Mouse (Mus musculus) thymus, adult 18-20 months (tissue): ENCODE data around the gene Spa17.

Experiments used
- DNase-seq, 2 experiments: peaks; one replicate each; pipeline ENCODE4 v3.0.0; 2022; ENCODE audit warnings: mixed read lengths in 2 of 2

Gene Spa17

DNA sequence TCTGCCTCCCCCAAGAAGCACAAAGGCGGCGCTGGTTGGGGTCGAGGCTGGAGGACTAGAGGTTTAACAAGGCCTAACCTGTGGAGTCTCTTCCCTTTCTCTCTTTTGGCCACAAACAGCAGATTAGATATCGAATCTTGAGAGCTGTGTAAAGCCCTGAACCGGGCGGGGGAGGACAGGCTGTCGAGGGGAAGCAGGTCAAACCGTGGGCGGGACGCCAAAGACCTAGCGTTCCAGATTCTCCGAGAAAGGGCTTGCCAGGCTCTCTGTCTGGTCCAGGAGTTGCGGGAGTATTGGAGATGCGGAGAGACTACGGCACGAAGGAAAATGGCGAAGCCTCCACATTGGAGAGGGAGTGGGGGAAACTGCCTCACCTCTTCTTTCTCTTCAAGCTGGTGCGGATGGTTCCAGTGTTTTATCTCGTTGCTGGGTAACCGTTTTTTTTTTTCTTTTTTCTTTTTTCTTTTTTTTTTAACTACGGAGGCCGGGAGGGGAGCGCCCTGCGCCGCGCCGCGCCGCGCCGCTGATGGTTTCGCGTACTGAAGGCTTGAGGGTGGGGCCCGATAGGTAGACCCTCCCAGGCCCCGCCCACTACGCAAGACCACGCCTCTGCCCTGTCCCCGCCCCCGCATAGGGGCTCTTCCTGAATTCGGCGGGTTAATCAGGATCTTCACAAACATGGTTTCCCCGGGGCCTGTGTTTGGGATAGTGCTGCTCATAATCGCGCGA, at the start of gene Spa17:
Spa17 (minus strand) TSS at position 541 of the 729 bp plus-strand sequence.
- peak; percentile 80 to 86 for DNase-seq

DNA sequence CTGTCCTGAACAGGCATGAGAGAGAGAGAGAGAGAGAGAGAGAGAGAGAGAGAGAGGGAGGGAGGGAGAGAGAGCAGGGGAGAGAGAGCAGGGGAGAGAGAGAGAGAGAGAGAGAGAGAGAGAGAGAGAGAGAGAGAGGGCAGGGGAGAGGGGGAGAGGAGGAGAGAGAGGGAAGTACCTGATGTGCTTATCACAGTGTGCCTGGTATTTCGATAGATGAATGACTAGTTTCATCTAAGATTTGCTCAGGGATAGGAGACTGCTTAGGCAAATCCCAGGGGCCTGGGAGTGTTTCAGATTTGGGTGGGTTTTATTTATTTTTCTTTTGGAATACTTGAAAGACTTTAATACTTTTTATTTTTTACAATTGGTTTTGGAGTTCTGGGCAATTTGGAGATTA, 49.7 kb upstream of the Spa17 start:
- no peak for DNase-seq

DNA sequence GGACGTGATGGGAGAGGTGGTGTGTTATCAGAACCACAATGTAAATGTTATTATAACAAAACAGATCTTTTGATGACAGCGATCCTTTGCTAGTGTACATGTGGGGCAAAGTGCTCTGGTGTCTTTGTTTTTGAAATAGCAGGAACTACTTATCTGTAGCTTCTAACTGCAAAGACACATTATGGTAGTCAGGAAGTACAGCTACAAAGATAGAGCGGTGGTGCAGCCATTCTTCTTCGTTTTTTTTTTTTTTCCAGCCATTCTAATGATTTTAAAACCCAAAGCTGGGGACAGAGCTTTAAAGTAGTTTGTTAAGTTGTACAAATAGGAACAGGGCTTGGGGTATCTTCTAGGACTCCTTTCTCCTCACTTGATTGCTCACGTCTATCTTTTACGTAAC, 45.9 kb upstream of the Spa17 start:
- DNase-seq: no peak

DNA sequence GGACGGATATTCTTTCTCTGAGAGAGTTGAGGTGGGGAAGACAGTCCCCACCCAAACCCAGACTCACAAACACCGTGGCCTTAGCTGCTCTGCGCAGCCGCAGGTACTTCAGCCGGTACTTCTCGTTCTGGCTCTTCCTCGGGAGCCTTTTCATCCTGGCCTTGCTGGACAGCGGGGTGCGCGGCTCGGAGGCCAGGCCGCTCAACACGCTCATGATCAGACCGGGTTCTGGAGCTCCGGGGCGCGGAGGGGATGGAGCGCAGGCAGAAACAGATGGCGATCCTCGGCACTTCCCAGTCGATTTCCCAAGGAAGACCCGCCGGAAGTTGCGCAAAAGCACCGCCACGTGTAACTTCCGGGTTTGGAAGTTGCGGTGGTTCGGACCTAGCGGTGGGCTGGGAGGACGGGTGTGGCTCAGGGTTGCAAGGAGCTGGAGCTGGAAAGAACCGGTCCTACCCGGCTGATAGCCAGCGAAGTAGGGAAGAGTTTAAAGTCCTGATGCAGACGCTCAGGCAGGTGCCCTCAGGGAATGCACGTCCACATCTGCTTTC, 43.5 kb upstream of the Spa17 start, which contains the start of gene Tbrg1:
Tbrg1 (minus strand) TSS at position 382 of the 551 bp plus-strand sequence.
- peak; percentile 46 to 62 for DNase-seq

DNA sequence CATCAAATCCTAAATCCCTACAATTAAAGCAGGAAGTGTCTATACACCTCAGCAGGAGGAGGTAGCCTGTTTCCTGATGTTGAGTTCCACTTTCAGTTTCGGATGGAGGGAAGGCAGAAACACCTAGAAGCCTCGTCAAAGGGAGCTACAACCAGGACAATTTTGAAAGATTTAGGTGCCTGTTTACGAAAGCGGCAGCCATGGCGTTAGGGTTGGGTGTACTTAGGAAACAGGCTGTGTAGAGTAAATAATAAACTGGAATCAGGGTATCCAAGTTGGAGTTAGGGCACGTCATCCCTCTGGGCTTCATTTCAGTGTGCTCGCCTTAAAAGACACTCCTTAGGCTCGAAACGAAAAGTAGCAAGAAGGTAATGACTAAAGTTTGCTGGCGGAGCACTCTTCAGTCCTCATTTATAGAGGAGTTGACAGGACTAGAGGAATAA, 42.9 kb upstream of the Spa17 start:
- DNase-seq: peak in 1 of 2 experiments; percentile 15

DNA sequence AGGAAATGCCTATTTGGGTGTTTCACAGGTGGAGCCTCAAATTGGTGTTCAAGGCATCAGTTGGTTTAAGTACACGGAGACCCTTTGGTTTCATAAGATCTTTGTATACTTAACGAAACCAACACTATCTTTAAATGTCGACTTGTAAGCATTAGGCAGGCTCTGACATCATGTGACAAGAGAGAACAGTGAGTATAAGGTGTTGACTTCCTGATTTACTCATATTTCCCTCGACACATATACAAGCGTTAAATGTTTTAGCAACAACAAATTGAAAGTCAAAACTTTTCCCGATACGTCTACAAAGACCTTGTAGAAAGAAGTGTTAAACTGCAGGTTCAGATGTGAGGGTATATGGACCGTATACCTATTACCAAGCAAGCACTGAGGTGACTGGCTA, 42.4 kb upstream of the Spa17 start:
- DNase-seq: no peak

DNA sequence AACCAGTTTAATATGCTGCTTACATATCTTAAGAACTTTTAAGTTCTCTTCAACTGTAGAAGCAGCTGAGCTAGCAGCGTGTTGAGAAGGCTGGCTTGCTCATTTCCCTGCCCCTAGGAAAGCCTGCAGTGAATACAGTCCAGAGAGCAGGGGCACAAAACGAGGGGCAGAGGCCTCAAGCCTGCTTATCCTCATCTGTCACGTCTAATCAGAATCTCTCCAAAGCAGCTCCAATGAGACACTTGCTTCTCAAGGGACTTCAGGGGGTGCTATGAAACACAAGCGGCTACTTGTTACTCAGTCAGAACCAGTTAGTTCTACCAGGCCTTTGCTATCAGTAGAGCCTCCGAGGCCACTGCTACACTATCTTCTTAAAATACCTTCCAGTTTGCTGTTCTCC, 40.3 kb upstream of the Spa17 start:
- DNase-seq: no peak

DNA sequence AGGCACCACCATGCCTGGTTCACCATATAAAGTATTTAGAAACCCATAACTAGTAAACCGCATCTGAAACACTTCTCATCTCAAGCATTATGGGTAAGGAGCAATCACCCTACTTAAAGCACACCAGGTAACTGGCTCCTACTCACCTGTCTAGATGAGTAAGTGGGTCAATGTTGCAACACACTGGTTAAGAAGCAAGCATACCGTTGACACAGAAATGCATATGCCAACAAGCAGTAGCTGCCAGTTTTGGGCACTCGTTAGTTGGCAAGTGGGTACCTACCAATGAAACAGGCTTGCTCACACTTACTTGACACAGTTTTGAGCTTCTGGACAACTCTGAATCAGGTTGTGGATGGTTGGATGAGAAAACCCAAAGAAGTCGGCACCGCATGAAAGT, 37.1 kb upstream of the Spa17 start:
- DNase-seq: no peak

DNA sequence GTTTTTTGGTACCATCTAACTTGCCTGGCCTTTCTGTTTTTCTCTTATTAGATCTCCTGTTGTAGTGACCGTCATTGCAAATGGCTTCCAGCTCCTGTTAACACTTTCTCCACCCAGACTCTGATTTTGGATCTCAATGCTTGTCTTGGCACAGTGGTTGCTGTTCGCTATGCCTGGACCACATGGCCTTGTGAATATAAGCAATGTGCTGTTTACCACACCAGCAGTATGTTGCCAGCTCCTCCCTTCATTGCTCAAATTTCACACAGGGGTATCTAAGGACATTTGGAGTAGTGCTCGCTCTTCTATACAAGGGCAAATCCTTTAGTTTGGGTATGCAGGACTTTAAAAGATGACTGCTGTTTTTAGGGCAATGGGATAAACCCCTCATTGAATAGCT, 32.7 kb upstream of the Spa17 start:
- no peak for DNase-seq

DNA sequence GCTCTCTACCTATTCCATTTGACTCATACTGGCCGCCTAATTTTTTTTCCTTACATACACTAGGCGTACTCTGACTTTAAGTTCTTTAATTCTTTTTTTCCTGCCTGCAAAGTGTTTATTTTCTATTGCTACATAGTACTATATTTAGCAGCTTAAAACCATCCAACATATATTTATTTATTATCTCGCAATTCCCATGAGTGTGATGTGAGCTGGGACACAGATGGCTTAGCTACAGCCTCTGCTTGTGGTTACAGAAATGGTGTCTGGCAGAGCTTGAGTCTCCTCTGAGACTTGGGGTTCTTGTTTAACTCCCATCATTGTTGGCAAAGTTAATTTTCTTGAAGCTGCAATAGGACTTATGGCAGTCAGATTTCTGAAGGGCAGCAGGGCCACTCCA, 25.2 kb upstream of the Spa17 start:
- DNase-seq: no peak

DNA sequence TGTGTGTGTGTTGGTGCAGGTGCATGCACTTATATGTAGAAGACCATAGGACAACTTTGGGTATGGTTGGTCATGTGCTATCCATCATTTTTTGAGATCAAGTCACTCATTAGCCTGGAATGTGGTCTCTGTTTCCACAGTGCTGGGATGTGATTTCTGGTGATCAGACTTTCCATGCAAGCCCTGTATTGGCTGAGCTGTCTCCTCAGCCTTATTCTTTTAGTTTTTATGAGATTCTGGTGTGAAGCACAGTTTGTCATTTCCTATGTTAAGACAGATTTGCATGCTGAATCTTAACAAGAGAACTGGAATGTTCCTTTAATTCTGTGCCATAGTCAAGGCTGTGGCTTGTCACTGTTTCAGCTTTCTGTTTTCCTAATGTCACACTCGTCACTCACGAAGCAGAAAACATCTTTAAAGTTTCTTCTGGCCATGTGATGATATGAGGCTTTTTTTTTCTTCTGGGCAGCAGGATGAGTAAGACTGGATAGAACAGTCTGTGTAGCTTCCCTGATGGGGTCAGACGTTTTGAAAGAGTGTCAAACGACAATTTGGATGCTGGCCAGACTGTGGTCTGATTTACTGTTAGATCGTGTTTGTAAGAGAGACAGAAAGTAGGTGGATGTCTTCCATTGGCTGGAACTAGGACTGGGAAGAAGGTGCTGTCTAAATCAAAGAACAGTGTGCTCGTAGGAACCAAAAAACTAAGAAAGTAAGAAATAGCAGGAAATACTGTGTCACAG, 23.4 kb upstream of the Spa17 start:
- no peak for DNase-seq

DNA sequence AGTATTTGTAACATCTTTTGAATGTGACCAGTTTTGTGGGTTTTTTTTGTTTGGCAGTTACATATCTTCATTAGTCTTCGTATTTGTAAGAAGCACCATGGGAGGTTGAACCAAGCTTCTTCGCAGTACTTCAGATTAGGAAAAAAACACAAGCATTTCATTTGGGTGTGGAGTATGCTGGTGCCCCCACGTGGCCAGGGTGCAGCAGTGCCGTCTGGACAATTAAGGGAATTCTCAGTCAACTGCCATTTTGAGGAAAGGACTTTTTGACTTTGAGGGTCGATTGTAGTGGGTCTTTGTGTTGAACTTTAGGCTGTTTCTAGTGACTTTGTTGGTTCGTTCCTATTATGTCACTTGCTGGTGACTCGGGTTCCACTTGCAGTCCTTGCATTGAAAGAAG, 22.8 kb upstream of the Spa17 start:
- DNase-seq: no peak

DNA sequence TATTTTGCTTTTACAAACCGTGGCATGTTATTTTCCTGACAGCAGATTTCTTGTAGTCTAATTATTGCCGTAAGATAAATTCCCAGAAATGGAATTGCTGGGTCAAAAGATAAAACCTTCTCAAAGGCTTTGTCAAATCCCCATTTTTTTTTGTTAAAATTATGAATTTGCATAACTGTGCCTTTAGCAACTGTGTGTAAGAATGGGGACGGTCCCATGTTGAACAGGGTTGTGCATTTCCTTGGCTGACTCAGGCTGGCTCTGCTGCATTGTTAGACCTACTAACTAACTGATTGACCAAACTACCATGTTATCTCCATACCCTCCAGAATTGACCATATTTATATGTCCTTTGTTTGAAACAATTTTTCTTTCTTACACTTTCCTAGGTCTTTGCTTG, 20.7 kb upstream of the Spa17 start:
- DNase-seq: no peak

DNA sequence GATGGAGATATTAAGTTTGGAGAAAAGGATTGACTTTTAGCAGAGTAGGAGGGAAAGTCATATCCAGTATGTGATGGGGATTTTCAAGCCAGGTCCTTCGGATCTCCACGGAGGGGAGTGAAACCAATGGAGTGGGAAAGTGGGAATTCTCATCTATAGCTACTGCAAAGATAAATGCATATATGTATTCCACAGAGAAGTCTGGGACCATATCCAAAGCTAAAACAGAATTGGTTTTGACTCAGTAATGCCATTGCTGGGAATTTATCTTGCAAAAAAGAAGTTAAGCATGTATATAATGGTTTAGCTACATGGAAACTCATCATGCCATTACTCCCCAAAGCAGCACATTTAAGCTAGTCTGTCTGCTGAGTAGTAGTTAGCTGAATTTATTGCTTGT, 18.8 kb upstream of the Spa17 start:
- no peak for DNase-seq

DNA sequence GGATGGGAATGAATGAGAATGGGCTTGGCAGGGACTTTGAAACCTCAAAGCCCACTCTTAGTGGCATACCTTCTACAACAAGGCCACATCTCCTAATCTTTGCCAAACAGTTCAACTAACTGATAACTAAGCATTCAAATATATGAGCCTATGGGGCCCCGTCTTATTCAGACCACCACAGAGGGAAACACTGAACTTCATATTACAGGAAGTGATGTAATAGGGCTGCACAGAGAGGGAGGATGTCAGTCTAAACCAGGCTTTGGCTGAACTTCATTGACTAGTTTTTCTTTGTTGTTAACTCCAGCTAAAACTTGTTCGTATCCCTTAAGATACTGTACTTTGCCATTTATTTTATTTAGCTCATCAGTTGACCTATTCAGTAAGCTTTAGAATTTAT, 16.4 kb upstream of the Spa17 start:
- no peak for DNase-seq

DNA sequence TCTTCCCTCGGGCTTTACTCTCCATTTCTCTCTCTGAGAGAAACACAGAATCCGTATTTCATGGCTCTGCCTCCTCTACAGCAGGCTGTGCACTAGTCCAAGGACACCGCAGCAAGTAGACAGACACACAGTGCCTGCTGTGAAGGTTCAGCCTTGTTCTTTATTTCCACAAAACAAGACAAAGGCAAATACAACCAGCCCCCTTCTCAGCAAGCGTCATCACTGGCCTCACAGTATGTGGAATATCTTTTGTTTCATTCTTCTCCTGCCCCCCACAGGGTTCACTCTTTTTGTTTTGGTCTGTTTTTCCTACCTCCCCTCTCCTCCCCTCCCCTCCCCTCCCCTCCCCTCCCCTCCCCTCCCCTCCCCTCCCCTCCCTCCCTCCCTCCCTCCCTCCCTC, 15.1 kb upstream of the Spa17 start:
- DNase-seq: no peak

DNA sequence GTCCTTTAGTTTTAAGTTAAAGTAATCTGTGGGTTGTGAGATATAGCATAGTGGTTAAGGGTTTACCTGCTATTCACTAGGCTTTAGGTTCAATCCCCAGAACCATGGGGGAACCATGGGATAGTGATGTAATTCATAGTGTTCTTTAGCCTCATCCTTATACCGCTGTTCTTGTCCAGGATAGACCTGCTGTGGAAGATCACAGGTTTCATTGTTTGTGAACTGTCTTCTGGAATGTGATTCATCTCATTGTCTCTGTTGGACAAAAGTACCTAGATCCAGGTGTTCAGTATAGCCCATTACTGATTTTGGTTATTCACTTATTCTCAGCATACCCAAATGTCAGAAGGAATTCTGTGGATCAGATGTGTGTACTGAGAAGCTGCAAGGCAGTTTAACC, 13.7 kb upstream of the Spa17 start:
- DNase-seq: no peak

DNA sequence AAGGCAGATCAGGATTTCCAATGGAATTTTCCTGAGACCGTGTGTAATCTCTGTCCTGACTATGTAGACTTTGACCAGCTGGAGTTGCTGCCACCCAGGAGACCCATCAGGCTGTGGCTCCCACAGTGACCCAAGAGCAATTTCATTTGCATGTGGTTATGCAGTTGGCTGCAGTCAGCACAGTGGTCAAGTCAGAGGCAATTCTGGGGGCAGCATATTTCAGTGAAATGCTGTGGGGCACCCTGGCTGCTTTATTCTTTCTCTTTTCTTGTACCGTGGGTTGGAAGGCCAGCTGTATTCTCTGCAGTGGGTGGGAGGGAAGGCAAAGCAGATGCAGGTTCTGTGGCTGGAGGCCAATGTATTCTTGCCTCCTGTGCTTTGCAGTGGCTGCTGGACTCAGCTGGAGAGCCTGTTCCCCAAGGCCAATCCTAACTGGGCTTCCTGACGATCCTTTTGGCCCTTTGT, 12.6 kb upstream of the Spa17 start:
- no peak for DNase-seq

DNA sequence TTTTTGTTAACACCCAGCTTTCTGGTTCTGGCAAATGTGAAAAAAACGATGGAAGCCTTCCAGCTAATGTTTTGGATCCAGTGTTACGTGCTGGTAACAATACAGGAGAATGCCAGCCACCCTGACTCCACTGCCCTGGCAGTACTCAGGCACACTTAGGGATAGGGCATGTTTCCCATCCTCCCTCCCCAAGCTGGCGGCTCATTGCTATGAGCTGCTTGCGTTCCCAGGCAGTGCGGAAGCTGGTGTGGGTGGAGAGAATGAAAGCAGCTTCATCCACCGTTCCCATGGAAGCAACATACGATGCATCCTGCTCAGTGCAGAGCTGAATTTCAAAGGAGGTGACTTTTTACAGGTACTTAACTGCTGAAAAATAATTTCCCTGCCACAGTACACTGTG, 12.1 kb upstream of the Spa17 start:
- DNase-seq: no peak

DNA sequence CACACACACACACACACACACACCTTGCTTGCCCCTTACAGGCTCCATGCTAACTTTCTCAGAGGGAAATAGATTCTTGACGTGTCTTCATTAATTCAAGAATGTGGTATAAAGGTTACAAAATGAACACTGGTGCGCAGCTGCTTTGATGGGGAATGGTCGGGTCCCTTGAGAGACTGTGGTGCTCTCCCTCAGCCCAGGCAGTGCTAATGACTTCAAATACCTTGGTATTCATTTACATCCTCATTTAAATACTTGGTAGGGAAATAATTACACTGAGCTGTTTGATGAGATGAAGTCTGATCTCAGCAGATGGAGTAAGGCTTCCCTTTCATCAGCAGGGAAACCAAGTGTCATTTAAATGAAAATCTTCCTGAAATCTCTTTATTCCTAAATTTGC, 11.6 kb upstream of the Spa17 start:
- DNase-seq: no peak

DNA sequence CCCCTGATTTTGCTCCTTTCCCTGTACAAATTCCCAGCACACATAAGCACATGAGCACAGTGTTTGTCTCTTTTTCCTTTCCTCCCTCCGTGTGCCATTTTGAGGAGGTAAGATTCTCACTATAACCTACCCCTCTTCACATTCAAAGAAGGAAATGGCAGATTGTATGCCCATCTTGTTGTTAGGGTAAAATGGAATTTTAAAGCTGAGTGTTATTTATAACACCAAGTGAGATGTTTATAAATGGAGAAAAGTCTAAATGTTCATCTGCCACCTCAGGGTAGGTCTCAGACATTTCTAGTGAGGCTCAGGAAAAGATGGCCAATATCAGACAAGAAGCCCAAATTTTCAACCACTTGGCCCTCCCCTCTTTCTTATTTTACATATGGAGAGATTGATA, 11.0 kb upstream of the Spa17 start:
- no peak for DNase-seq

DNA sequence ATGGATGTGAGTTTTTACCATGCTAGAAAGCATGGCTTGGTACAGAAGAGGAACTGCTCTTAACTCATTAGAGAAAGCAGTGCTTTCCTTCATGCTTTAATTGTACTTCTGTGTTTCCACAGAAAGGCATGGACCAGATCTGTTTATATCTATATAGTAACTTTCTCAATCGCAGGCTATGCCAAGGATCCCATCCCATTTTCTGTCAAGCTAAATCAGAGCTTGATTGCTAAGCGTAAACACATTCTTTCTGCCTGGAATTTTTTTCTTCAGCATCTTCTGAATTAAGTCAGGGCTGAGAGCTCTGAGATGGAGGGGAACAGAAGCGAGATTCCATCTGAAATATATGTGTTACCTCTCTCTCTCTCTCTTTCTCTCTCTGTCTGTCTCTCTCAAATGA, 10.5 kb upstream of the Spa17 start:
- no peak for DNase-seq

DNA sequence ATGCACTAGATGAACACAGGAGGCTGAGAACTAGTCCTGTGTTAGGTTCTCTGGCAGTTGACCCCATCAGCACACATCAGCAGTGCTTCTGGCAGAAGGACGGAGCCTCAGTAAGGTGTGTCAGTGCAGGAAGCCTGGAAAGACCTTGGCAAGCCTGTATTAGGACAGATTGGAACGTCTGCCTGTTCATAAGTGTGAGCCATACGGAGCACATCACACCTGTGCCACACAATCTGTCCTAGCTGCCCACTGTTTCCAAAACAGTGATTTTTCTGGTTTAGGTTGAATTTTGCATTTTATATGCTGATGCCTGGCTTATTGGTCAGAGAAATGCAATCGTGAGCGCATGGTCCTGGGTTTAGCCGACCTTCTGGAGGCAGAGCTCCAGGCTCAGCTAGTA, 7.8 kb upstream of the Spa17 start:
- DNase-seq: no peak

DNA sequence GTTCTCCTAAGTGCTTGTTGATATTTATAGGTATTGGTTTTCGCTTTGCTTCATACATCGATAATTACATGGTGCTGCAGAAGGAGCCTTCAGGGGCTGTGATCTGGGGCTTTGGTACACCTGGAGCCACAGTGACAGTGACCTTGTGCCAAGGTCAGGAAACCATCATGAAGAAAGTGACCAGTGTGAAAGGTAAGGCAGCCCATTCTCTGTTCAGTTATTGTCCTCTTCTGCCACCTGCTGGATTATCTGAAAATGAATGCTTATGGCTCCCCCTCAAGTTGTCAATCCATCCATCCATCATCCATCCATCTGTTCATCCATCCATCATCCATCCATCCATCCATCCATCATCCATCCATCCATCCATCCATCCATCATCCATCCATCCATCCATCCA, 3.2 kb upstream of the Spa17 start:
- no peak for DNase-seq
